Comparison of ENCODE assay signal across 9 mouse cellular contexts in genomic region chr4:133816504-133816875, GRCm38 (mm10). TPM values are rescaled to one million over a fixed set of nuclear protein-coding genes. Genes with fewer than 3 reads are reported as not detected.
DNase-seq lines count a peak whose midpoint lies in the region; ATAC-seq and TF ChIP-seq lines count a peak whose summit lies in the region.
"Had no signal": no experiment of that assay in that cellular context is flagged by ENCODE, and none has a peak within 500 bp of the region (broad histone marks: within the 10 kb centered on the region; RNA-seq: fewer than 3 reads in every experiment).

No protein-coding gene starts in this region.

- H3K27ac ChIP-seq in liver, adult 2 months (replicated peaks; ENCODE audit: insufficient read depth, low read depth, low read length): no peak overlapping the region
- peak overlapping the region; percentile 78 for H3K27ac ChIP-seq in brown adipose tissue, adult 24 weeks (replicated peaks; ENCODE audit: low read depth, low read length)
- H3K27ac ChIP-seq in forebrain, embryonic 15.5 days (replicated peaks): 0 out of 2 replicates have a peak overlapping the region, but pooled peaks have one; percentile 19
- no peak overlapping the region for H3K27ac ChIP-seq in liver, embryonic 14.5 days

- TF ChIP-seq CTCF in liver, adult 2 months (IDR thresholded peaks at IDR 0.05; ENCODE audit: low read depth, low read length): no peak
- TF ChIP-seq CTCF in liver, embryonic 14.5 days (IDR thresholded peaks at IDR 0.05; ENCODE audit: low read depth): no peak

- DNase-seq in liver, adult 2 months (ENCODE audit: extremely low read depth, low read depth, low spot score): peak; percentile 26
- DNase-seq in liver: no peak
- no peak for DNase-seq in liver, embryonic 14.5 days (ENCODE audit: low read depth in 3 of 3, low spot score in 3 of 3)
- no peak for DNase-seq in adrenal gland, postnatal 4 days (ENCODE audit: low spot score in 2 of 2)
- DNase-seq in frontal cortex, postnatal 10 days (ENCODE audit: low spot score in 2 of 2): no peak
- no peak for DNase-seq in left cerebral cortex, postnatal 4 days
- DNase-seq: thymus, postnatal 25 days had no signal

- TF ChIP-seq EP300 in liver, embryonic 14.5 days (IDR thresholded peaks at IDR 0.05; ENCODE audit: low read depth): no peak

- H3K9ac ChIP-seq in liver, adult 2 months (ENCODE audit: low read depth, low read length): peak overlapping the region; percentile 18; the same call in 1 of the 2 replicates
- H3K9ac ChIP-seq in forebrain, embryonic 15.5 days (replicated peaks): no peak overlapping the region
- peak overlapping the region; percentile 14; the same call in 1 of the 2 replicates for H3K9ac ChIP-seq in liver, embryonic 14.5 days (replicated peaks)

- ATAC-seq in forebrain, embryonic 15.5 days (replicated peaks): no peak
- ATAC-seq in liver, embryonic 14.5 days (ENCODE audit: insufficient read depth): no peak

- peaks cover 8% of the 10 kb centered on the region for H3K4me1 ChIP-seq in liver, adult 2 months (ENCODE audit: control insufficient read depth, insufficient read depth, low read length)
- H3K4me1 ChIP-seq in brown adipose tissue, adult 24 weeks (ENCODE audit: control insufficient read depth, insufficient read depth, insufficient read length, low read length): peaks cover 2% of the 10 kb centered on the region
- peaks cover 24% of the 10 kb centered on the region for H3K4me1 ChIP-seq in forebrain, embryonic 15.5 days
- H3K4me1 ChIP-seq in liver, embryonic 14.5 days (replicated peaks; ENCODE audit: control insufficient read depth in 2 of 2, insufficient read depth in 2 of 2, low read length in 1 of 2): peaks cover 11 to 29% of the 10 kb centered on the region in 2 experiments

- intact Hi-C loops in left cerebral cortex, postnatal 4 days (cut with DNase I): no loop called here

- TF ChIP-seq POLR2A in liver, adult 2 months (IDR thresholded peaks at IDR 0.05; ENCODE audit: extremely low read depth, insufficient read depth, low read length): no peak

- H3K4me3 ChIP-seq in liver, adult 2 months (ENCODE audit: insufficient read depth, low read depth, low read length): no peak overlapping the region; the same call in 1 of the 2 replicates
- H3K4me3 ChIP-seq in brown adipose tissue, adult 24 weeks (ENCODE audit: insufficient read depth, low read depth, low read length): peak overlapping the region; percentile 46
- no peak overlapping the region for H3K4me3 ChIP-seq in forebrain, embryonic 15.5 days
- no peak overlapping the region for H3K4me3 ChIP-seq in liver, embryonic 14.5 days (ENCODE audit: insufficient read depth in 1 of 2, low read depth in 2 of 2, low read length in 2 of 2)

- H3K4me2 ChIP-seq in forebrain, embryonic 15.5 days (replicated peaks): no peak overlapping the region
- peak overlapping the region; percentile 92 for H3K4me2 ChIP-seq in liver, embryonic 14.5 days (ENCODE audit: low read depth)

- H3K27me3 ChIP-seq in liver, adult 2 months (ENCODE audit: control insufficient read depth, insufficient read depth, low read length): no peaks in the 10 kb centered on the region
- no peaks in the 10 kb centered on the region for H3K27me3 ChIP-seq in forebrain, embryonic 15.5 days
- no peaks in the 10 kb centered on the region for H3K27me3 ChIP-seq in liver, embryonic 14.5 days (ENCODE audit: control insufficient read depth, insufficient read depth, low read length)

- no peaks in the 10 kb centered on the region for H3K79me2 ChIP-seq in liver, adult 2 months (ENCODE audit: control insufficient read depth, insufficient read depth, low read length)

- no peaks in the 10 kb centered on the region for H3K9me3 ChIP-seq in forebrain, embryonic 15.5 days
- no peaks in the 10 kb centered on the region for H3K9me3 ChIP-seq in liver, embryonic 14.5 days (ENCODE audit: control insufficient read depth, low read length)

- H3K36me3 ChIP-seq in liver, adult 2 months (ENCODE audit: control insufficient read depth, insufficient read depth, low read length): no peaks in the 10 kb centered on the region
- H3K36me3 ChIP-seq in forebrain, embryonic 15.5 days: no peaks in the 10 kb centered on the region
- H3K36me3 ChIP-seq in liver, embryonic 14.5 days (replicated peaks; ENCODE audit: control insufficient read depth, insufficient read depth, low read depth): no peaks in the 10 kb centered on the region

- WGBS in liver, adult 2 months: 24% methylated on average over 7 of the region's 7 CpGs
- WGBS in forebrain, embryonic 15.5 days: 30% methylated on average over 7 of the region's 7 CpGs
- 29% methylated on average over 7 of the region's 7 CpGs for WGBS in liver, embryonic 14.5 days (ENCODE audit: insufficient replicate concordance)

RNA-seq across cellular contexts. Expression of gene Arid1a, which starts 59.9 kb away (rescaled TPM):
- 5.9 and 8.5 TPM in 2 replicates for total RNA-seq in liver, adult 2 months (2014; rRNA removed)
- 21.9 and 25.2 TPM in 2 replicates for polyA plus RNA-seq in liver, adult 2 months (2012; rRNA removed)
- polyA plus RNA-seq in brown adipose tissue, adult 24 weeks (2012; ENCODE audit: insufficient read depth, insufficient read length, missing spikeins): 13.5 and 18.7 TPM in 2 replicates
- 40.1 and 40.9 TPM in 2 replicates for polyA plus RNA-seq in forebrain, embryonic 15.5 days (2015; fragmentation: Nextera tagmentation; extraction: Ambion mirVana)
- polyA plus RNA-seq in liver, embryonic 14.5 days (2012; rRNA removed): 11.9 and 12.0 TPM in 2 replicates
- polyA plus RNA-seq in liver, embryonic 14.5 days (2014; fragmentation: Nextera tagmentation; extraction: Ambion mirVana): 7.4 and 7.8 TPM in 2 replicates
- 10 to 100 TPM; 77.3 to 89.1 TPM for total RNA-seq in adrenal gland, postnatal 4 days (2021)
- 100 to 1,000 TPM; 114 to 121 TPM for total RNA-seq in left cerebral cortex, postnatal 4 days (2021)

Comparison
In these comparisons a context has a peak if more than half of its experiments do, and no peak if none do; other contexts are left out.
1. H3K27ac ChIP-seq: peak in brown adipose tissue, adult 24 weeks (single experiment) and forebrain, embryonic 15.5 days (single experiment); none in liver, adult 2 months (single experiment) and liver, embryonic 14.5 days (single experiment).